Mouse (Mus musculus): ENCODE data around the gene S1pr5. TPM values are rescaled to one million over a fixed set of nuclear protein-coding genes. Genes with fewer than 3 reads are reported as not detected.

S1pr5 gene
- polyA plus RNA-seq, 2 experiments, result 1.6 to 2.5 TPM

GRCm38 (mm10) chr9:21249629-21250508, 1.6 kb upstream of the S1pr5 start:
- Histone ChIP-seq H3K36me3 (ENCODE audit: control insufficient read depth, insufficient read depth, low read length) (no peaks in the 10 kb centered on the region), H3K9ac (ENCODE audit: low read depth, low read length, severe bottlenecking) (no peak overlapping the region), H3K9me3 (ENCODE audit: control insufficient read depth, low read length) (no peaks in the 10 kb centered on the region), H3K4me1 (ENCODE audit: control insufficient read depth, insufficient read depth, low read length) (no peaks in the 10 kb centered on the region), H3K4me3 (replicated peaks; ENCODE audit: low read length) (no peak overlapping the region), H3K4me2 (replicated peaks; ENCODE audit: low read depth, low read length, severe bottlenecking) (no peak overlapping the region), H3K27me3 (ENCODE audit: control insufficient read depth, insufficient read depth, low read length) (peaks cover 53% of the 10 kb centered on the region), H3K27ac (replicated peaks; ENCODE audit: low read depth, low read length) (no peak overlapping the region)
- DNase-seq (ENCODE audit: low spot score) (no peak), ATAC-seq (ENCODE audit: low FRiP score, low read depth) (peak; percentile 45; the same call in 1 of the 2 replicates)
- 22% methylated on average over 17 of the region's 17 CpGs for WGBS
- no peak for TF ChIP-seq POLR2A (IDR thresholded peaks at IDR 0.05; ENCODE audit: borderline replicate concordance, extremely low read depth, insufficient read depth, insufficient read length)

- no peaks in the 10 kb centered on the region for H3K36me3 ChIP-seq (ENCODE audit: control insufficient read depth, insufficient read depth, low read length)
- TF ChIP-seq POLR2A (IDR thresholded peaks at IDR 0.05; ENCODE audit: borderline replicate concordance, extremely low read depth, insufficient read depth, insufficient read length), result no peak
- no peak overlapping the region for H3K4me3 ChIP-seq (replicated peaks; ENCODE audit: low read length)
- H3K4me1 ChIP-seq (ENCODE audit: control insufficient read depth, insufficient read depth, low read length), result peaks cover 6% of the 10 kb centered on the region; the same call in 1 of the 2 replicates
- no peaks in the 10 kb centered on the region for H3K9me3 ChIP-seq (ENCODE audit: control insufficient read depth, low read length)
- DNase-seq (ENCODE audit: low spot score), result no peak
- H3K27me3 ChIP-seq (ENCODE audit: control insufficient read depth, insufficient read depth, low read length), result peaks cover 81% of the 10 kb centered on the region
- H3K9ac ChIP-seq (ENCODE audit: low read depth, low read length, severe bottlenecking), result no peak overlapping the region
- no peak for ATAC-seq (ENCODE audit: low FRiP score, low read depth)
- H3K27ac ChIP-seq (replicated peaks; ENCODE audit: low read depth, low read length), result no peak overlapping the region
- 79% methylated on average over 1 of the region's 1 CpGs for WGBS
- no peak overlapping the region for H3K4me2 ChIP-seq (replicated peaks; ENCODE audit: low read depth, low read length, severe bottlenecking)
Measured at GRCm38 (mm10) chr9:21246342-21246741, 1.9 kb downstream of the S1pr5 start.

GRCm38 (mm10) chr9:21245113-21245487, 3.1 kb downstream of the S1pr5 start:
- peak overlapping the region; percentile 56 for H3K9ac ChIP-seq (ENCODE audit: low read depth, low read length, severe bottlenecking)
- H3K4me2 ChIP-seq (replicated peaks; ENCODE audit: low read depth, low read length, severe bottlenecking), result peak overlapping the region; percentile 92
- H3K9me3 ChIP-seq (ENCODE audit: control insufficient read depth, low read length), result no peaks in the 10 kb centered on the region
- peaks cover 6% of the 10 kb centered on the region; the same call in 1 of the 2 replicates for H3K4me1 ChIP-seq (ENCODE audit: control insufficient read depth, insufficient read depth, low read length)
- 3% methylated on average over 16 of the region's 16 CpGs for WGBS
- no peak overlapping the region for H3K27ac ChIP-seq (replicated peaks; ENCODE audit: low read depth, low read length)
- peaks cover 75% of the 10 kb centered on the region for H3K27me3 ChIP-seq (ENCODE audit: control insufficient read depth, insufficient read depth, low read length)
- no peaks in the 10 kb centered on the region for H3K36me3 ChIP-seq (ENCODE audit: control insufficient read depth, insufficient read depth, low read length)
- DNase-seq (ENCODE audit: low spot score), result no peak
- TF ChIP-seq POLR2A (IDR thresholded peaks at IDR 0.05; ENCODE audit: borderline replicate concordance, extremely low read depth, insufficient read depth, insufficient read length), result no peak
- peak overlapping the region; percentile 49 for H3K4me3 ChIP-seq (replicated peaks; ENCODE audit: low read length)
- no peak for ATAC-seq (ENCODE audit: low FRiP score, low read depth)

GRCm38 (mm10) chr9:21244428-21245112, 3.7 kb downstream of the S1pr5 start:
- Histone ChIP-seq H3K4me3 (replicated peaks; ENCODE audit: low read length) (peak overlapping the region; percentile 49), H3K27me3 (ENCODE audit: control insufficient read depth, insufficient read depth, low read length) (peaks cover 70% of the 10 kb centered on the region), H3K36me3 (ENCODE audit: control insufficient read depth, insufficient read depth, low read length) (no peaks in the 10 kb centered on the region), H3K4me1 (ENCODE audit: control insufficient read depth, insufficient read depth, low read length) (peaks cover 6% of the 10 kb centered on the region; the same call in 1 of the 2 replicates), H3K9ac (ENCODE audit: low read depth, low read length, severe bottlenecking) (peak overlapping the region; percentile 56), H3K27ac (replicated peaks; ENCODE audit: low read depth, low read length) (no peak overlapping the region), H3K4me2 (replicated peaks; ENCODE audit: low read depth, low read length, severe bottlenecking) (peak overlapping the region; percentile 92), H3K9me3 (ENCODE audit: control insufficient read depth, low read length) (no peaks in the 10 kb centered on the region)
- 3% methylated on average over 38 of the region's 72 CpGs for WGBS
- TF ChIP-seq POLR2A (IDR thresholded peaks at IDR 0.05; ENCODE audit: borderline replicate concordance, extremely low read depth, insufficient read depth, insufficient read length), result no peak
- no peak for DNase-seq (ENCODE audit: low spot score)
- peak; percentile 19; the same call in 1 of the 2 replicates for ATAC-seq (ENCODE audit: low FRiP score, low read depth)

- Histone ChIP-seq H3K4me2 (replicated peaks; ENCODE audit: low read depth, low read length, severe bottlenecking) (peak overlapping the region; percentile 92), H3K27me3 (ENCODE audit: control insufficient read depth, insufficient read depth, low read length) (peaks cover 63% of the 10 kb centered on the region), H3K4me3 (replicated peaks; ENCODE audit: low read length) (peak overlapping the region; percentile 49), H3K36me3 (ENCODE audit: control insufficient read depth, insufficient read depth, low read length) (no peaks in the 10 kb centered on the region), H3K9ac (ENCODE audit: low read depth, low read length, severe bottlenecking) (peak overlapping the region; percentile 56), H3K9me3 (ENCODE audit: control insufficient read depth, low read length) (no peaks in the 10 kb centered on the region), H3K27ac (replicated peaks; ENCODE audit: low read depth, low read length) (no peak overlapping the region), H3K4me1 (ENCODE audit: control insufficient read depth, insufficient read depth, low read length) (peaks cover 6% of the 10 kb centered on the region; the same call in 1 of the 2 replicates)
- 13% methylated on average over 42 of the region's 42 CpGs for WGBS
- ATAC-seq (ENCODE audit: low FRiP score, low read depth) (no peak), DNase-seq (ENCODE audit: low spot score) (no peak)
- no peak for TF ChIP-seq POLR2A (IDR thresholded peaks at IDR 0.05; ENCODE audit: borderline replicate concordance, extremely low read depth, insufficient read depth, insufficient read length)
Measured at GRCm38 (mm10) chr9:21243826-21244427, 4.3 kb downstream of the S1pr5 start.

All from limb, embryonic 14.5 days (tissue).